Mouse (Mus musculus) monocyte, adult 2 months (primary cell): Measurements from ENCODE around the gene Pdcd10.

ENCODE experiments used
- DNase-seq, 2 experiments: peaks; one replicate each; pipeline ENCODE4 v3.0.0; 2022; ENCODE audit warnings: low spot score in 2 of 2, low read depth in 1 of 2

Gene Pdcd10

GRCm38 (mm10) chr3:75474657-75475056, 82.0 kb downstream of the Pdcd10 start:
- DNase-seq = no peak

- DNase-seq = no peak
Measured at GRCm38 (mm10) chr3:75468154-75468553, 88.5 kb downstream of the Pdcd10 start.
